Mouse (Mus musculus): ENCODE results near the gene Nectin1. TPM values are rescaled to one million over a fixed set of nuclear protein-coding genes. Genes with fewer than 3 reads are reported as not detected.

Gene Nectin1
- polyA plus RNA-seq, 1 experiment from 2014 or later: 8.2 TPM

DNA sequence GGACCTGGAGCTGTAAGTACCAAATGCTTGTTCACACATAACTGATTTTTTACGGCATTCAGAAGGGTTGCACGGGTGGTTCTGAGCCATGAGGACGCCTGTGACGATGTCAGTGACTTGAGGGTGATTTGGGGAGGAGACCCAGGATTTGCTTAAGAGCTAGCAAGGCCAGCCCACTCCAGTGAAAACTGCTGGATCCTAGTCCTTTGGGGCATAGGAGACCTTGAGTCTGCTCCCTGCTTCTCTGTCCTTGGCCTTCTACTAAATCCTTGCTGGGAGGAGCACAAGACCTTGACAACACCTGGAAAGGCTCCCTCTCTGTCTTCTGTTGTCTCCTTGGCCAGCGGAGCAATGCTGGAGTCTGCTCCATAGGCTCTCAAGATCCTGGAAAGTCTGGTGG is 4.7 kb downstream of the Nectin1 start:
- no peak for TF ChIP-seq CTCF (IDR thresholded peaks at IDR 0.05)
- TF ChIP-seq EP300 (IDR thresholded peaks at IDR 0.05): no peak

DNA sequence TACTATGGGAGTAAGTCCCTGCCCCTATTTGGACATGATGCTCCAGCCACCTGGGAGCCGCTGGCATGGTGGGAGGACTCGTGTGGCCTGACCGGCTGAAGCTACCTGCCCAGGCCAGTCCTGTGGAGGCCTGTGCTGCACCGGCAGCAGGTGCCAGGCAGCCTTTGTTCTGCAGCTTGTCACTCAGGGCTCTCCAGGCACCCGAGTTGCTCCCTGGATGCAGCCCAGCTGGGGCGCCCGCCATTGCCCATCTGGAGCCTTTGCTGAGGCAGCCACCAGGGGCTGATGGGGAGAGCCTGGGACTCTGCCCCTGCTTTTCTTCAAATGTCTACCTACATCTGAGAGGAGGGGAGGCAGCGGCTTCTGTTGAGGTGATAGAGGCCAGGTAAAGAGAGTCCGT is 6.3 kb downstream of the Nectin1 start:
- Histone ChIP-seq H3K4me1 (ENCODE audit: insufficient read depth, low read depth, low read length) (peaks cover 5% of the 10 kb centered on the region; the same call in 1 of the 2 replicates), H3K9ac (replicated peaks; ENCODE audit: low read depth) (no peak overlapping the region), H3K4me2 (replicated peaks; ENCODE audit: low read depth, low read length) (no peak overlapping the region), H3K36me3 (ENCODE audit: insufficient read depth, low read length) (no peaks in the 10 kb centered on the region), H3K9me3 (ENCODE audit: low read length) (no peaks in the 10 kb centered on the region), H3K4me3 (ENCODE audit: low read depth, low read length) (no peak overlapping the region), H3K27ac (ENCODE audit: low read length) (no peak overlapping the region), H3K27me3 (replicated peaks; ENCODE audit: insufficient read depth, low read length) (no peaks in the 10 kb centered on the region)
- DNase-seq (ENCODE audit: low spot score): no peak
- ATAC-seq: no peak
- 78% methylated on average over 9 of the region's 9 CpGs for WGBS
- no peak for TF ChIP-seq EP300 (IDR thresholded peaks at IDR 0.05)
- TF ChIP-seq CTCF (IDR thresholded peaks at IDR 0.05): no peak

More for the DNA sequence above, 4.7 kb downstream of the Nectin1 start:
- Histone ChIP-seq H3K27ac (ENCODE audit: low read length) (no peak overlapping the region), H3K36me3 (ENCODE audit: insufficient read depth, low read length) (no peaks in the 10 kb centered on the region), H3K9ac (replicated peaks; ENCODE audit: low read depth) (no peak overlapping the region), H3K4me1 (ENCODE audit: insufficient read depth, low read depth, low read length) (peaks cover 5% of the 10 kb centered on the region; the same call in 1 of the 2 replicates), H3K27me3 (replicated peaks; ENCODE audit: insufficient read depth, low read length) (no peaks in the 10 kb centered on the region), H3K9me3 (ENCODE audit: low read length) (no peaks in the 10 kb centered on the region), H3K4me2 (replicated peaks; ENCODE audit: low read depth, low read length) (no peak overlapping the region), H3K4me3 (ENCODE audit: low read depth, low read length) (no peak overlapping the region)
- ATAC-seq (no peak), DNase-seq (ENCODE audit: low spot score) (no peak)
- 79% methylated on average over 5 of the region's 5 CpGs for WGBS

- no peak for ATAC-seq
- 85% methylated on average over 8 of the region's 8 CpGs for WGBS
- H3K9me3 ChIP-seq (ENCODE audit: low read length): no peaks in the 10 kb centered on the region
- H3K9ac ChIP-seq (replicated peaks; ENCODE audit: low read depth): no peak overlapping the region
- no peaks in the 10 kb centered on the region; the same call in 1 of the 2 replicates for H3K4me1 ChIP-seq (ENCODE audit: insufficient read depth, low read depth, low read length)
- H3K36me3 ChIP-seq (ENCODE audit: insufficient read depth, low read length): no peaks in the 10 kb centered on the region
- H3K27ac ChIP-seq (ENCODE audit: low read length): no peak overlapping the region
- H3K27me3 ChIP-seq (replicated peaks; ENCODE audit: insufficient read depth, low read length): no peaks in the 10 kb centered on the region
- DNase-seq (ENCODE audit: low spot score): no peak
- H3K4me2 ChIP-seq (replicated peaks; ENCODE audit: low read depth, low read length): no peak overlapping the region
- H3K4me3 ChIP-seq (ENCODE audit: low read depth, low read length): no peak overlapping the region
- TF ChIP-seq EP300 (IDR thresholded peaks at IDR 0.05): no peak
These were observed 7.3 kb downstream of the Nectin1 start for GRCm38 (mm10) chr9:43751111-43751510.

DNA sequence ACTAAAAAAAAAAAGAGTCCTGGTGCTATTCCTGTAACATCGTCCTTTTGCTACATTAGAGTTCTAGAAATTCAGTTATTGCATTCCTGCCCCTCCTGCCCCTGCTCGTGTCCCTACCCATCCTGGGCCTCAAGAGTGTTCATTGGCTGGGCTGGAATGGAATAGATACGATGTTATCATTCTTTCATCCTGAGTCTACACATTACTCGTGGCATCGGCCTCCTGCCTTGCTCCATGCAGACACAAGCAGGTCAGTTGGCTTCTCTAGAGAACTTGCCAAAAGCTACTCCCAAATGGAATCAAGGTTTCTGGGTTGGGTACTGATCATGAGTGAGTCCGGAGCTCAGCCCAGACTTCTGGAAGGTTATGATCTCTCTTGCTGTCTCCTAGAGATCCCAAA is 9.7 kb downstream of the Nectin1 start:
- no peaks in the 10 kb centered on the region for H3K27me3 ChIP-seq (replicated peaks; ENCODE audit: insufficient read depth, low read length)
- no peaks in the 10 kb centered on the region for H3K36me3 ChIP-seq (ENCODE audit: insufficient read depth, low read length)
- no peak overlapping the region for H3K4me3 ChIP-seq (ENCODE audit: low read depth, low read length)
- peaks cover 3% of the 10 kb centered on the region; the same call in 1 of the 2 replicates for H3K4me1 ChIP-seq (ENCODE audit: insufficient read depth, low read depth, low read length)
- H3K9me3 ChIP-seq (ENCODE audit: low read length): no peaks in the 10 kb centered on the region
- H3K4me2 ChIP-seq (replicated peaks; ENCODE audit: low read depth, low read length): no peak overlapping the region
- ATAC-seq (no peak), DNase-seq (ENCODE audit: low spot score) (no peak)
- 71% methylated on average over 6 of the region's 6 CpGs for WGBS
- H3K27ac ChIP-seq (ENCODE audit: low read length): no peak overlapping the region
- H3K9ac ChIP-seq (replicated peaks; ENCODE audit: low read depth): no peak overlapping the region
- TF ChIP-seq EP300 (IDR thresholded peaks at IDR 0.05) (no peak), CTCF (IDR thresholded peaks at IDR 0.05) (no peak)

GRCm38 (mm10) chr9:43754083-43754482 is 10.3 kb downstream of the Nectin1 start:
- TF ChIP-seq CTCF (IDR thresholded peaks at IDR 0.05) (no peak), EP300 (IDR thresholded peaks at IDR 0.05) (no peak)
- Histone ChIP-seq H3K9ac (replicated peaks; ENCODE audit: low read depth) (no peak overlapping the region), H3K4me3 (ENCODE audit: low read depth, low read length) (no peak overlapping the region), H3K36me3 (ENCODE audit: insufficient read depth, low read length) (no peaks in the 10 kb centered on the region), H3K27me3 (replicated peaks; ENCODE audit: insufficient read depth, low read length) (no peaks in the 10 kb centered on the region), H3K27ac (ENCODE audit: low read length) (no peak overlapping the region), H3K4me2 (replicated peaks; ENCODE audit: low read depth, low read length) (no peak overlapping the region), H3K4me1 (ENCODE audit: insufficient read depth, low read depth, low read length) (peaks cover 4% of the 10 kb centered on the region; the same call in 1 of the 2 replicates), H3K9me3 (ENCODE audit: low read length) (no peaks in the 10 kb centered on the region)
- 77% methylated on average over 5 of the region's 5 CpGs for WGBS
- no peak for DNase-seq (ENCODE audit: low spot score)
- no peak for ATAC-seq

- H3K9ac ChIP-seq (replicated peaks; ENCODE audit: low read depth): no peak overlapping the region
- ATAC-seq (no peak), DNase-seq (ENCODE audit: low spot score) (no peak)
- no peaks in the 10 kb centered on the region for H3K9me3 ChIP-seq (ENCODE audit: low read length)
- 44% methylated on average over 9 of the region's 9 CpGs for WGBS
- no peak overlapping the region for H3K4me2 ChIP-seq (replicated peaks; ENCODE audit: low read depth, low read length)
- TF ChIP-seq CTCF (IDR thresholded peaks at IDR 0.05) (no peak), EP300 (IDR thresholded peaks at IDR 0.05) (no peak)
- no peaks in the 10 kb centered on the region for H3K36me3 ChIP-seq (ENCODE audit: insufficient read depth, low read length)
- no peaks in the 10 kb centered on the region for H3K27me3 ChIP-seq (replicated peaks; ENCODE audit: insufficient read depth, low read length)
- H3K4me1 ChIP-seq (ENCODE audit: insufficient read depth, low read depth, low read length): peaks cover 4% of the 10 kb centered on the region; the same call in 1 of the 2 replicates
- no peak overlapping the region for H3K4me3 ChIP-seq (ENCODE audit: low read depth, low read length)
- H3K27ac ChIP-seq (ENCODE audit: low read length): no peak overlapping the region
These were observed 11.0 kb downstream of the Nectin1 start for GRCm38 (mm10) chr9:43754768-43755197.

GRCm38 (mm10) chr9:43755464-43755863 is 11.7 kb downstream of the Nectin1 start:
- Histone ChIP-seq H3K9me3 (ENCODE audit: low read length) (no peaks in the 10 kb centered on the region), H3K4me3 (ENCODE audit: low read depth, low read length) (no peak overlapping the region), H3K4me2 (replicated peaks; ENCODE audit: low read depth, low read length) (no peak overlapping the region), H3K4me1 (ENCODE audit: insufficient read depth, low read depth, low read length) (peaks cover 4% of the 10 kb centered on the region; the same call in 1 of the 2 replicates), H3K36me3 (ENCODE audit: insufficient read depth, low read length) (no peaks in the 10 kb centered on the region), H3K27me3 (replicated peaks; ENCODE audit: insufficient read depth, low read length) (no peaks in the 10 kb centered on the region), H3K27ac (ENCODE audit: low read length) (no peak overlapping the region), H3K9ac (replicated peaks; ENCODE audit: low read depth) (no peak overlapping the region)
- 42% methylated on average over 4 of the region's 4 CpGs for WGBS
- no peak for ATAC-seq
- no peak for DNase-seq (ENCODE audit: low spot score)
- TF ChIP-seq CTCF (IDR thresholded peaks at IDR 0.05) (no peak), EP300 (IDR thresholded peaks at IDR 0.05) (no peak)
